Mouse (Mus musculus) cerebellum, postnatal 14 days (tissue): Measurements from ENCODE around the gene Trmt2a.

Experiments used
- DNase-seq, 2 experiments: peaks; one replicate each; pipeline ENCODE4 v3.0.0; 2021; ENCODE audit warnings: mixed read lengths in 2 of 2

Gene Trmt2a

GRCm38 (mm10) chr16:18231451-18231850 lies 17.0 kb upstream of the Trmt2a start:
- no peak for DNase-seq

DNA sequence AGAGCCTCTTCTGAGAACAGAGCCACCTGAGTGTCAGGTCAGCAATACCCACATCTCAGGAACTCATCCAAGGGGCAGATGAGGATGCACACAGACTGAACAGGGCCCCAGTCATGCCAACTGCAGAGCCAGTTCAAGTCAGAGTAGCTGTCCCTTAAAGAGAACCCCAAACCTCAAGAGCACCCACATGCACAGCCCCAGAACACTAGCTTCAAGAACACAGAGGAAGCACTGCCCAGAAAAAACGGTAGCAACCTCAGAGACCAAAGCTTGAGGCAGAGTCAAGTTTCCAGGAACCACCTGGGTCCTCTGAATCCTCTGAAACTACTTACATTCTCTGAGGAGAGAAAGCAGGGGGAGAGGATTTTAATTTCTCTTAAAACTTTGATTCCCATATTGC lies 15.0 kb upstream of the Trmt2a start:
- DNase-seq, result no peak

- no peak for DNase-seq
These were observed 14.4 kb upstream of the Trmt2a start for GRCm38 (mm10) chr16:18233919-18234670.

GRCm38 (mm10) chr16:18234671-18235388 lies 13.6 kb upstream of the Trmt2a start, which contains the start of gene Zdhhc8:
Gene Zdhhc8 (minus strand): TSS chr16:18235136.
- peak; percentile 83 to 86 for DNase-seq

DNA sequence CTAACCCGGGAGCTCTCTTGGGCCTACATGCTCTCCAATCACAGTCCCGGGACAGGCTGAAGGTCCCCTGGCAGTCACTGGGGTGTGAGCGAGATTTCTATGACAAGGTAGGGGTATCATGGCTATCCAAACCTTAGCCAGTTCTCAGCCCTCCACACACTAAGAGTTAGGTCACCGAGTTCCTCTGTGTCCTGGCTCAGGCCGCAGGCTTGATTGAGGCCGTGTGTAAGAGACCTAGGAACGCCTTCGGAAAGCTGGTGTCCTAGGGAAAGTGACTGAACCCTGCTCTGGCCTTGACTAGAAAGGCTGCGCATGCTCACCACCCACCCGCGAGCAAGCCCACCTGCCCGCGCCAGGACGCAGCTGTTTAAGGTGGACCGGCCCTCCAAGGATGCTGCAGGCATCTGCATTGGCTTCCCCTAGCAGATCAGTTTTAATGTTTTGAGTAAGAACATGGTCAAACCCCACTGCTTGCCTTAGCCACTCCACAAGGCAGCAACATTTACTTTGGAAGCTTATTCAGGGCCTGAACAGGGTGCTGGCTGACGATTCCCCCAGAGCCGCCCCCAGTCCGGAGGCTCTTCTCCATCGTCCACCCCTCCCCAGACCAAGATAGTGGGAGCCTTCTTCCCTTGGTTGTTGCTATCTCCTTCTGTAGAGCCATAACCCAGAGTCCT lies 13.0 kb upstream of the Trmt2a start:
- peak; percentile 77 to 79 for DNase-seq

- no peak for DNase-seq
These were observed 11.6 kb upstream of the Trmt2a start for GRCm38 (mm10) chr16:18236676-18237501.

DNA sequence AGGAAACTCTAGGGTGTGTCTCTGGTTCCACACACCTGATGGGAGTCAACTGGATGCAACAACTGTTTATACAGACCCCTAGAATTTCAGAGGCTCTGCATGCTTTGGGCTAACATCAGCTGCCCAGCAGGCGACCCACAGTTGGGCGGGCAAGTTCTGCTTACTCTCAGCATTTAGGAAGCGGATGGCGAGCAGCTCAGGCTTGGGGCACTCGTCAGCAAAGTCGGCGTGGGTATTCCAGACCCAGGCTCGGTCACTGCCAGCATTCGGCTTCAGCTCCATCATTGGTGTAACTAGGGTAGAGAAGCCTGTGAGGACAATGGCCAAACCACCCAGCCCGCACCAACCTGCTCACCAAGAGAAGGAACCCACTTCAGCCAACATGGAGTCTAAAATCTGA lies 6.9 kb upstream of the Trmt2a start:
- no peak for DNase-seq

DNA sequence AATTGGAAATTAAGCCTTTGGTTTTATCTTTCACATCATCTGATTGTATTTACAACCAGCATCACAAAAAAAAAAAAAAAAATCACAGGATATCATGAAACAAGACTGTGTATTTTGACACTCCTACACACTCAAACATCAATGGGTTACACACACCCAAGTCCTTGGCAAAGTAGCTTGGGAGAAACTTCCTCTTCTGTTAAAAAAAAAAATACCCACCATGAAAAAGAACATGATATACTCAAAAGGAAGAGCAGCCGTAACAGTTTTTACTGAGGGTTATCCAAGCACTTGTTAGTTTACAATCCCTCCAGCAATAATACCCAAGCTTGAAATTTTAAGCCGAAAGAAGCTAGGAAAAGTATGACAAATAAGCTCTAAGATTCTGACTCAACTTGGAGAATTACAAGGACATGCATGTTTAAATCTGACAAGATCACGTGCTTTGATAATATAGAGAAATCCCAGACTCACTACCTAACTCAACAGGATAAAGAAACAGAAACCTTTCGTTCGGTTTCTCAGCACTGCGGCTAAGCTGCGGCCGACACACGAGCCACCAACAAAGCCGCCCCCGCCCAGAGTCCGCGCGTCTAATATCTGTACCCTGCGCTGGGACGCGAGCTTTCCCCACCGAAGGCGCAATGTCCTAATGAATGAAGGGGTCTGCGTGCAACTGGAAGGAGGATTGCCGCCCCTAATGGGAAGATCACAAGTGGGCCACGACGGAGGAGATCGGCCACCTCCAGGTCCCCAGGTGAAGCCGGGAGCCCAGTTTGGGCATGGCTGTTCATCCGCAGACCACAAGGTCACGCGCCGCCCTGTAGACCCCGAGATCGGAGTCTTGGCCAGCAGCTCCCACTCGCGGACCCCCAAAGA lies 719 bp upstream of the Trmt2a start:
- peak in 1 of 2 experiments; percentile 51 for DNase-seq

- peak; percentile 60 to 66 for DNase-seq
These were observed 987 bp downstream of the Trmt2a start for GRCm38 (mm10) chr16:18249364-18249967.

GRCm38 (mm10) chr16:18250231-18250630 lies 1.8 kb downstream of the Trmt2a start:
- no peak for DNase-seq

DNA sequence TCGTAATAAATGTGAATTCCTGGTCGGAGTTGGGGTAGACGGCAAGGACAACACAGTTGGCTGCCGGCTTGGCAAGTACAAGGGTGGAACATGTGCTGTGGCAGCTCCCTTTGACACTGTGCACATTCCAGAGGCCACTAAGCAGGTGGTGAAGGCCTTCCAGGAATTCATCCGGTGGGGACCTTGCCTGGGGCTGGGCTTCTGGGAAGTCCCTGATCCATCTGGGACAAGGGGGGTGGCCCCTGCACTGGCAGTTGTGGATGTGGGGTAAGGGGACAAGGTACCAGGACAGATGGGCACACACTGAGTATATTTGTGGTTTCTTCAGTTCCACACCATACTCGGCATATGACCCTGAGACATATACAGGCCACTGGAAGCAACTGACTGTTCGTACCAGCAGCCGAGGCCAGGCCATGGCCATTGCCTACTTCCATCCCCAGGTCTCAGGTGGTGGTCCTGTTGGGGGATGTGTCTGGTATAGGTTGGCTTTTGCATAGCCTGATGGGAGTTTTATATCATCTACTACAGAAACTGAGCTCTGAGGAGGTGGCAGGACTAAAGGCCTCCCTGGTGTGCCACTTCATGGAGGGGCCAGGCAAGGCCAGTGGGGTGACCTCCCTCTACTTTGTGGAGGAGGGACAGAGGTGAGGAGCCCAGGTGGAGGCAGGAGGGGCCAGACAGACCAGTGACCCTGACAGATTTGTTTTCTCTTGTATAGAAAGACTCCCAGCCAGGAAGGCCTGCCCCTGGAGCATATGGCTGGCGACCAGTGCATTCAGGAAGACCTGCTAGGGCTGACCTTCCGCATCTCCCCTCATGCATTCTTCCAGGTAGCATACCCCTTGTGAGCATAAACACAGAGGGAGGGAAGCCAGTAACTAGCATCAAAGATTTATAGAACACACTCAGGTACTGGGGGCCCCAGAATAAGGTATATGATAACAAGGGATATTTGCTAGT lies 2.6 kb downstream of the Trmt2a start:
- no peak for DNase-seq

DNA sequence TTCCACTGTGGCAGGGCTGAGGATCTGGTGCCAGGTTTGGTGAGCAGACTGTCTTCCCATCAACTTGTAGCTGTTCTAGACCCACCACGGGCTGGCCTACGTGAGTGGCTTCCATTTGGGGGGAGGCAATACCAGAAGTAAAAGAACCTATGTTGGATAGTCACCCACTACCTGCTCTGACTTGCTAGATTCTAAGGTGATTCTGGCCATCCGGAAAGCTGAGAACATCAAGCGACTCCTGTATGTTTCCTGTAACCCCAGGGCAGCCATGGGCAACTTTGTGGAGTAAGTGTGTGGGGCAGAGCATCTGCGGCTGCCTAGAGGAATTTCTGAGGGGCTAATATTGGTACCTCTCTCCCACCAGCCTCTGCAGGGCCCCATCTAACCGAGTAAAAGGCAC lies 4.3 kb downstream of the Trmt2a start:
- no peak for DNase-seq

DNA sequence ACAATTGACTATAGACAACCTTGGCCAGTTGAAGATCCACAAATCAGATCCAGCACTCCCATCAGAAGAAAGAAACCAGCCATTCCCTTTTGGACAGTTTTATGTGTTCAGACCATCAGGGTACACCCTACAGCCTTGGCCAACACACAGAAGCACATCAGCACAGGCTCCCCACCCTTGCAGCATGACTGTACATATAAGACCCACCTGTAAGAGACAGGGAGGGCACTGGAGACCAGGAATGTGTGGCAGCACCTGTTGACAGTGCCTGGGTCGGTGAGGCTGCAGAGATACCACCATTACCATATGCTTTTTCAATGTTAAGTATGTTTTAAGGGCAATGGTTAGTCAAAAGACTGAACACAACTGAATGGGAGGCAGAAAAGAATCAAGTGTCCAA lies 5.4 kb downstream of the Trmt2a start:
- DNase-seq, result no peak

DNA sequence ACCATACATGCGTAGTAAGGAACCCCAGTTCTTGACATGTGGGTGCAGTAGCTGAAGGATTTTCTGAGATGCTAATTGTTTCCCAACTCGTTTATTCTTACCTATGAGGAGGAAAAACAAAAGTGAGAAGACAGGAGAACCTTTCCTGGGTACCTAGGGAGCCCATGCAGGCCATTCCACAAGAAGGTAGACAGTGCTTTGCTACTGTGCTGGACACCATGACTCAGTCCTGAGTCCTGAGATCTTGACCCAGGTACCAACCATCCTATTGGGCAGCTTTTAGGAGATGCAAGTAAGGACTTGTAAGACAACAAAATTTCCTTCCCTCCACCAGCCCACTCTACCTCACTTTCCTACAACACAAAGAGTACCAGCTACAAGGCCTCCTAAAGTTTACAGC lies 9.7 kb downstream of the Trmt2a start, which contains the start of gene Gm49776:
Gene Gm49776 (minus strand): TSS at position 101 of the 400 bp plus-strand sequence.
- DNase-seq, result no peak

DNA sequence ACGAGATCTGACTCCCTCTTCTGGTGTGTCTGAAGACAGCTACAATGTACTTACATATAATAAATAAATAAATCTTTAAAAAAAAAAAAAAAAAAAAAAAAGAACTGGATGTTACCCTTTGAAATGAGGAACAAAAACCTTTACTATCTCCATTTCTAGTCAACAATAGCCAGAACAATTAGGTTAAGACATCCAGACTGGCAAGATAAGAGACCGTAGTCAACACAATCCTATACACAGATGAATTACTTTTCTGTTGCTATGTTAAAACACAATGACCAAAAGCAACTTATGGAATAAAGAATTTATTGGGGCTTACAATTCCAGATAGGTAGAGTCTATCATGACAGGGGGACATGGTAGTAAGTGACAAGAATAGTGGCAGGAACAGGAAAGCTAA lies 16.5 kb downstream of the Trmt2a start:
- DNase-seq, result no peak

DNA sequence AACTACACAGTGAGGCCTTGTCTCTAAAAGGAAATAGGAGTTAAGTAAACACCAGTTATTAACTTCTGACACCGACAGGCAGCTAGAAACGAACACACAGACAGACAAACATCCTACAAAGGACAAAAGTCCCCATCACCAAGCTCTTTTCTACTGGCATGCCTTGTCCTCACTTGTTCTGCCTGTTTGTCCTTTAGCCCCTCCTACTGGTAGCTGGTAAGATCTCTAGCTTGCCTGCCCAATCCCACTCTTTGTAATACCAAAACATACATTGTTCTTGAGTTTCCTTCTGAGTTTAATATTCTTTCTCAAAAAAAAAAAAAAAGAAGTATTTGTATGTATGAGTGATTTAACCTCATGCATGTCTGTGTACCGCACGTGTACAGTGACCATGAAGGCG lies 19.7 kb downstream of the Trmt2a start:
- DNase-seq, result no peak

DNA sequence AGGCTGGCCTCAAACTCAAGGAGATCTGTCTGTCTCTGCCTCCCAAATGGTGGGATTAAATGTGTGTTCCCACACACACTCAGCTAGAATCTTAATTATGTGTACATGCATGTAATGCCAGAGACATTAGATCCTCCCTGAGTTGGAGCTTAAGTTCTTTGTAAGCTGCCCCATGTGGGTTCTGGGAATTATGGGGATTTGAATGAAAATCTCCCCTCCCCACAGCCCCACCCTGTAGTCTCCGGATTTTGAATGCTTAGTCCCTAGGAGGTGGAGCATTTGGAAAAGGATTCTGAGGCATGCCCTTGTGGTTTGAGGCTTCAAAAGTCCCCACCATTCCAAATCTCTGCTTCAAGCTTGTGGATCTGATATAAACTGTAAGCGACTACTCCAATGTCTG lies 26.7 kb downstream of the Trmt2a start:
- DNase-seq, result no peak

- peak; percentile 17 to 25 for DNase-seq
These were observed 39.7 kb downstream of the Trmt2a start for GRCm38 (mm10) chr16:18288166-18288565.

- DNase-seq, result peak in 1 of 2 experiments; percentile 72
These were observed 40.1 kb downstream of the Trmt2a start for GRCm38 (mm10) chr16:18288581-18289061.
